Mouse (Mus musculus): ENCODE results near the gene Cacna2d3. TPM values are rescaled to one million over a fixed set of nuclear protein-coding genes. Genes with fewer than 3 reads are reported as not detected.

Cacna2d3 gene
- total and polyA plus RNA-seq, 3 experiments = 0.61 to 0.78 (median 0.70) TPM

DNA sequence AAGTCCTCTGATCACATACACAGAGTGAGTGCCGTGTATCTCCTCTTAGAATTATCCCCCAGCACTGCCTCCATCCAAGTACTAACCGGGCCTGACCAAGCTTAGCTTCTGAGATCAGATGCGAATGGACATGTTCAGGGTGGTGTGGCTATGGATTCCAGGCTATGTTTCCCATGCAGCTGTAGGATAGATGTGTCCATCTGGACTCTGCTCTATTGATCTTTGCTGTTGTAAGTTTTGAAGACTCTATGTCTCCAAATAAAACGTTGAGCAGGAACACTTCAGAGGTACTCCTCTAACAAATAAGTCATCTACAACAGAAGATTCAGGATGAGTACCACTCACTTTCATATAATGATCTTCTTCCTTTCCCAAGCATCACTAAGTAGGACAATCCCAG, 712.0 kb downstream of the Cacna2d3 start:
- no peak overlapping the region for H3K4me3 ChIP-seq
- no peak overlapping the region for H3K9ac ChIP-seq (ENCODE audit: low read depth, low read length)
- H3K27me3 ChIP-seq (ENCODE audit: control insufficient read depth, insufficient read depth, low read length) = no peaks in the 10 kb centered on the region
- H3K27ac ChIP-seq = no peak overlapping the region
- no peaks in the 10 kb centered on the region for H3K79me2 ChIP-seq (replicated peaks; ENCODE audit: control insufficient read depth, insufficient read depth, low read length)
- DNase-seq = no peak
- intact Hi-C loops (cut with DNase I) = no loop called here
- H3K36me3 ChIP-seq (ENCODE audit: control insufficient read depth, insufficient read depth, low read length) = no peaks in the 10 kb centered on the region
- H3K4me1 ChIP-seq (ENCODE audit: control insufficient read depth, insufficient read depth, low read length) = no peaks in the 10 kb centered on the region
- 91% methylated on average over 4 of the region's 4 CpGs for WGBS
- TF ChIP-seq POLR2A (IDR thresholded peaks at IDR 0.05; ENCODE audit: insufficient read depth, low read depth, low read length) (no peak), EP300 (IDR thresholded peaks at IDR 0.05; ENCODE audit: insufficient read depth, low read depth, low read length) (no peak), CTCF (IDR thresholded peaks at IDR 0.05) (no peak)

GRCm38 (mm10) chr14:29005228-29005840, 716.3 kb downstream of the Cacna2d3 start:
- intact Hi-C loops (cut with DNase I) = no loop called here
- WGBS = 89% methylated on average over 4 of the region's 5 CpGs
- Histone ChIP-seq H3K9ac (ENCODE audit: low read depth, low read length) (no peak overlapping the region), H3K36me3 (ENCODE audit: control insufficient read depth, insufficient read depth, low read length) (no peaks in the 10 kb centered on the region), H3K4me1 (ENCODE audit: control insufficient read depth, insufficient read depth, low read length) (no peaks in the 10 kb centered on the region), H3K27me3 (ENCODE audit: control insufficient read depth, insufficient read depth, low read length) (no peaks in the 10 kb centered on the region), H3K79me2 (replicated peaks; ENCODE audit: control insufficient read depth, insufficient read depth, low read length) (no peaks in the 10 kb centered on the region), H3K27ac (no peak overlapping the region), H3K4me3 (no peak overlapping the region)
- TF ChIP-seq CTCF (IDR thresholded peaks at IDR 0.05) = no peak
- no peak for TF ChIP-seq POLR2A (IDR thresholded peaks at IDR 0.05; ENCODE audit: insufficient read depth, low read depth, low read length)
- TF ChIP-seq EP300 (IDR thresholded peaks at IDR 0.05; ENCODE audit: insufficient read depth, low read depth, low read length) = no peak
- no peak for DNase-seq

DNA sequence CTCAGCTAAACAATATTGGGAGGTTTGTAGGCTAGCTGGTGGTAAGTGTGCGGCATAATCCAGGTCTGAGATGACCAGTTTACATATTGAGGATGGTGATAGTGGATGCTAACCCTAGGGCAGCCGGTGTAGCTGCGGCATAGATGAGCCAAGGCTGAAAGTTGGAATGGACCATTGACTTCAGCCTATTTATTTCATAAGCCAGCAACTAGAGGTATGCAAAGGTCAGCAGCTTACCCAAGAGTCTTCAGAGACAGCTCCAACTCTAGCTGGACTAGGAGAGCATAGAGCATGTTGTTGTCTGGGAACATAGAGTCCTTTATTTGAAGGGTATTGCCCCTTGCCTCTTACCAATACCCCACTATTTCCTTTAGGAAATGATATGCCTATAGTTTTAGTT, 725.1 kb downstream of the Cacna2d3 start:
- H3K79me2 ChIP-seq (replicated peaks; ENCODE audit: control insufficient read depth, insufficient read depth, low read length) = no peaks in the 10 kb centered on the region
- no peak overlapping the region for H3K9ac ChIP-seq (ENCODE audit: low read depth, low read length)
- H3K27ac ChIP-seq = no peak overlapping the region
- intact Hi-C loops (cut with DNase I) = no loop called here
- H3K4me3 ChIP-seq = no peak overlapping the region
- H3K27me3 ChIP-seq (ENCODE audit: control insufficient read depth, insufficient read depth, low read length) = no peaks in the 10 kb centered on the region
- no peaks in the 10 kb centered on the region for H3K4me1 ChIP-seq (ENCODE audit: control insufficient read depth, insufficient read depth, low read length)
- H3K36me3 ChIP-seq (ENCODE audit: control insufficient read depth, insufficient read depth, low read length) = no peaks in the 10 kb centered on the region
- no peak for DNase-seq
- 90% methylated on average over 3 of the region's 3 CpGs for WGBS
- TF ChIP-seq POLR2A (IDR thresholded peaks at IDR 0.05; ENCODE audit: insufficient read depth, low read depth, low read length) = no peak
- no peak for TF ChIP-seq EP300 (IDR thresholded peaks at IDR 0.05; ENCODE audit: insufficient read depth, low read depth, low read length)
- TF ChIP-seq CTCF (IDR thresholded peaks at IDR 0.05) = no peak

DNA sequence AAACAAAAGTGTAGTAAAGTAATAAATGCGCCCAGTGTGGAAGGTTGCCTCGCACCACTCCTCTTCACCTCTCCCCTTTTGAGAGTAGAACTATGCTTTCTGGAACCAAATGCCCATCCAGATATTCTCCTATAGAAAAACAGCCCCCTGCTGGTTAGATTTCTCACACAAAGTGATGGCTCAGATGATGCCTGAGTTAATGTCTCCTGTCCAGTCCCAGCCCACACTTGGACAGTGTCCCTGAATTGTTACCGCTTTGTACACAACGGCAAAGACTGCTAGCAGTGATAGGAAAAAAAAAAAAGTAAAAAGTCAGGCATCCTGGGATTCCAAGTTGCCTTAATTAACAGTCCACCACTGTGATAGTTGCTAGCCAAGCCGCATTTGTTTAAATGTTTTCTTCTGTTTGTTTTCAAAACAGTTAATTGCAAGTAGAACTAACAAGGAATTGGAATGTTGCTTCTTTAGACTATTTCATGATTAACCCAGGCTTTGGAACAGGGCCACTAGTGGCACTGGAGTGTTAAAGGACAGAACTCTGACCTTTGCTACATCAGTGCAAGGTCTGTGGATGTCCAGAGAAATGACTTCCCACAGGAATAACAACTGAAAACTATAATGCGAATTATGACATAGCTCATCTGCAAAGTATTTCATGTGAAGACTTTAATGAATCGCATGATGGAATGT, 733.3 kb downstream of the Cacna2d3 start:
- Histone ChIP-seq H3K27me3 (ENCODE audit: control insufficient read depth, insufficient read depth, low read length) (no peaks in the 10 kb centered on the region), H3K27ac (no peak overlapping the region), H3K36me3 (ENCODE audit: control insufficient read depth, insufficient read depth, low read length) (no peaks in the 10 kb centered on the region), H3K4me1 (ENCODE audit: control insufficient read depth, insufficient read depth, low read length) (no peaks in the 10 kb centered on the region), H3K9ac (ENCODE audit: low read depth, low read length) (no peak overlapping the region), H3K79me2 (replicated peaks; ENCODE audit: control insufficient read depth, insufficient read depth, low read length) (no peaks in the 10 kb centered on the region), H3K4me3 (no peak overlapping the region)
- intact Hi-C loops (cut with DNase I) = no loop called here
- WGBS = 70% methylated on average over 7 of the region's 7 CpGs
- no peak for DNase-seq
- TF ChIP-seq EP300 (IDR thresholded peaks at IDR 0.05; ENCODE audit: insufficient read depth, low read depth, low read length) (no peak), POLR2A (IDR thresholded peaks at IDR 0.05; ENCODE audit: insufficient read depth, low read depth, low read length) (no peak), CTCF (IDR thresholded peaks at IDR 0.05) (no peak)

GRCm38 (mm10) chr14:28984276-28984675, 737.4 kb downstream of the Cacna2d3 start:
- no peak for DNase-seq
- intact Hi-C loops (cut with DNase I) = no loop called here
- no peak for TF ChIP-seq POLR2A (IDR thresholded peaks at IDR 0.05; ENCODE audit: insufficient read depth, low read depth, low read length)
- no peaks in the 10 kb centered on the region for H3K4me1 ChIP-seq (ENCODE audit: control insufficient read depth, insufficient read depth, low read length)
- H3K27me3 ChIP-seq (ENCODE audit: control insufficient read depth, insufficient read depth, low read length) = no peaks in the 10 kb centered on the region
- WGBS = 63% methylated on average over 2 of the region's 2 CpGs
- H3K27ac ChIP-seq = no peak overlapping the region
- no peak overlapping the region for H3K9ac ChIP-seq (ENCODE audit: low read depth, low read length)
- no peaks in the 10 kb centered on the region for H3K79me2 ChIP-seq (replicated peaks; ENCODE audit: control insufficient read depth, insufficient read depth, low read length)
- H3K4me3 ChIP-seq = no peak overlapping the region
- no peaks in the 10 kb centered on the region for H3K36me3 ChIP-seq (ENCODE audit: control insufficient read depth, insufficient read depth, low read length)

- intact Hi-C loops (cut with DNase I) = no loop called here
- H3K79me2 ChIP-seq (replicated peaks; ENCODE audit: control insufficient read depth, insufficient read depth, low read length) = no peaks in the 10 kb centered on the region
- H3K9ac ChIP-seq (ENCODE audit: low read depth, low read length) = no peak overlapping the region
- no peak overlapping the region for H3K27ac ChIP-seq
- TF ChIP-seq CTCF (IDR thresholded peaks at IDR 0.05) (0 out of 2 replicates have a peak, but pooled peaks have one; percentile 3), POLR2A (IDR thresholded peaks at IDR 0.05; ENCODE audit: insufficient read depth, low read depth, low read length) (no peak), EP300 (IDR thresholded peaks at IDR 0.05; ENCODE audit: insufficient read depth, low read depth, low read length) (no peak)
- no peaks in the 10 kb centered on the region for H3K27me3 ChIP-seq (ENCODE audit: control insufficient read depth, insufficient read depth, low read length)
- WGBS = 61% methylated on average over 3 of the region's 3 CpGs
- no peaks in the 10 kb centered on the region for H3K36me3 ChIP-seq (ENCODE audit: control insufficient read depth, insufficient read depth, low read length)
- H3K4me1 ChIP-seq (ENCODE audit: control insufficient read depth, insufficient read depth, low read length) = no peaks in the 10 kb centered on the region
- H3K4me3 ChIP-seq = no peak overlapping the region
- no peak for DNase-seq
Measured at GRCm38 (mm10) chr14:28980482-28980881, 741.2 kb downstream of the Cacna2d3 start.
